Mouse (Mus musculus) adrenal gland, postnatal 4 days (tissue): Measurements from ENCODE around the gene Alpi. TPM values are rescaled to one million over a fixed set of nuclear protein-coding genes. Genes with fewer than 3 reads are reported as not detected.

Experiments used
- DNase-seq, 2 experiments: peaks; one replicate each; pipeline ENCODE4 v3.0.0; 2021 to 2022; ENCODE audit warnings: low spot score in 2 of 2, mixed read lengths in 2 of 2
- total RNA-seq, 2 experiments: library from RNA; stranded (reverse); gene quantifications; 2 replicates each; pipeline ENCODE4 v1.2.3; 2021

The Alpi gene
- total RNA-seq, 2 experiments from 2014 or later, result not detected

DNA sequence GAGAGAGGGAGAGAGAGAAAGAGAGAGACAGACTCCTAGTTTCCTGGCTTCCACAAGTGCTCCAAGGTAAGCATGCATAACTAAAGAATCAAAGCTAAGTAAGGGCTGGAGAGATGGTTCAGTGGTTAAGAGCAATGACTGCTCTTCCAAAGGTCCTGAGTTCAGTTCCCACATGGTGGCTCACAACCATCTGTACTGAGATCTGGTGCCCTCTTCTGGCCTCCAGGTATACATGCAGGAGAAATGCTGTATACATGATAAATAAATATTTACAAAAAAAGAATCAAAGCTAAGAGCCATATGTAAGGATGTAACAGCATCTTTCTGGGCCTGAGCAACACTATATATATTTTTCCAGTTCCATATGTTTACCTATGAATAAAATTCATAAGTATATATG, 40.5 kb downstream of the Alpi start:
- DNase-seq, result no peak

DNA sequence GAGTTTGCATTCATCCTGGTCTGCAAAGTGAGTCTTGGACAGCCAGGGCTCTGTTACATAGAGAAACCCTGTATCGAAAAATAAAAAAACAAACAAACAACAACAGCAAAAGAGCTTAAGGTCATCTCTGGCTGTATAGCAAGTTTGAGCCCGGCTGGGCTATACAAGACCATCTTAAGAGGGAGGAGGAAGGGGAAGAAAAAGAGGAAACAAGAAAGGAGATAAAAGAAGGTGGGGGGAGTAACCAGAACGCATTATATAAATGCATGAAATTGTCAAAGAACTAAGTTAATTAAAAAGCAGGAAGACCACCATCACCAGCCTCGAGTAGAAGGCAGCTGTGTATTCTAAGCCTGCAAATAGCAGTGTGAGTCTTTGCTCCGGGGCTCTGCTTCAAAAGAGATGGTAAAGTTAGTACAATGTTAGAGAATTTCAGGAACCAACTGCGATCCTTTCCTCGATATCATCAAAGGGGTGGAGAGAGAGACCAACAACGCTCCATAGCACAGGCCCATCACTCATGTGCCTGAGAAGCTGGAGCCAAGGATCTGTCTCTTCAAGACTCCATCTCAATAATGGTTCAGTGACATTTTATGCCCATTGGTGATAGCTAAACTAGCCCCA, 42.3 kb downstream of the Alpi start:
- DNase-seq, result no peak

DNA sequence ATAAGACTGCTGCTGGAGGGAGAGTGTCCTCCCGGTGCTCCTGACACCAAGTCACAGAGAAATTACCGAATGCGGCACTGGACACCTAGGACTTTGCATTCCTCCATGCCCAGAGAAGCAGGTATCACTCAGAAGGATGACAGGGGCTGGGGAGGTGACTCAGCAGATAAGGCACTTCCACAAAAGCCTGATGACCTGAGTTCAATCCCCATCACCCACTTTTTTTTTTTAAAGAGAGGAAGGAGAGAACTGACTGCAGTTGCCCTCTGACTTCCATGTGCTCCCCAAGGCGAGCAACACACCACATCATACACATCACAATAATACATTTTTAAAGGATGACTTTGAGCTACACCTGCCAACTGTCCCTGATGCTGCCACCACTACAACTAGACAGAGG, 44.3 kb downstream of the Alpi start:
- no peak for DNase-seq

DNA sequence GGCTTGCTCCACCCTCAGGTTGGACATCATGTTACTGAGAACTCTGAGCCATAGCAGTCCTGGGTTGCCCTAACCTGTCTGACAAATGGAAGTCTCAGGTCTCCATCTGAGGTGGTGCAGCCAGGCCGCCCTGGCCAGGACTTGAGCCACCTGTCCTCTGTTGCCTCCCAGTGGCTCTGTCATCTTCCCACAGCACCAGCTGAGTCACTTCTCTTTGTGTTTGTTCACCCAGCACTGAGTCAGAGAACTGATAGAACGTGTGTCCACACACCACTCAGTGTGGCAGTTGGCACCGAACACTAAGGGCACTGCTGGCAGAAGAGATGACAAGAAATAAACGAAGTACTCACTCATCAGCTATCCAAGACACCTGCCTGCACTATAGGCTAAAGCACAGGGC, 50.0 kb downstream of the Alpi start:
- DNase-seq, result no peak

DNA sequence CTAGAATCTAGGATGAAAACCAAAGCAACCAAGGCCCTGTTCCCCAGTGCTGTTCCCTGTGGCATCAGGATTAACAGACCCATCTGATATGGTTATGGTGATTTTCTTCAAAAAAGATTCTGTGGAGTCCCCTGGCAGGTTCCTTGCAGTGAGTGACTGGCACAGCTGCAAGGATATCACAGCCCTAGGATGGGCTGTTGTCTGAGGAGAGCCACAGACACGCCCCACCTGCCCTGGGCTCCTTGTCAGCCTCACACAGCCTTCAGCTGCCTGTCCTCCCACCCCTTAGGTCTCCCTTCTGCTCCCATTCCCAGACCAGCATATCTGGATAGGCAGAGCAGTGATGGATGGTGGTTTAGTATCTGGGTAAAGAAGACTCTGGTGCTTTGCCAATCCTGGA, 50.7 kb downstream of the Alpi start:
- DNase-seq, result no peak

DNA sequence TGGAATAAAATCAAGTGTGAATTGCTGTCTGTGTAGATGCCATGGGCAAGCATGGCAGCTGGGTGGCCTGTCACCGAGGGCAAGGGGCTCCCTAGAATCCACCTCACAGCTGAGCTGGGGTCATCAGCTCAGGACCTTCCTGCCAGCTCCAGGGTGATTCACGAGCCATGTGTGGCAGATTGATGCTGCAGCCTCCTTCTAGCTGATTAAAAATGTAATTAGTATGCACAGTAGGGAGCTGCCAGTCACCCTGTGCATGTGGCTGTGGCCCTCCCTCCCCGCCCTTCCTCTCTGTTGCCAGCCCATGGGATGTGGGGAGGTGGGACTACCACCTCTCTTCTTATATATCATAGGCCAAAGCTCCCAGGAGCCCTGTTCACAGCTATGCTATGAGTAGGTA, 51.3 kb downstream of the Alpi start:
- DNase-seq, result no peak

Other genes starting within 250 kb of the Alpi start
- gene Alppl2, start 11.7 kb downstream of the Alpi start, total RNA-seq, result not detected
- not detected for gene Akp3, start 23.4 kb upstream of the Alpi start, total RNA-seq
- gene Ecel1, start 54.9 kb upstream of the Alpi start, total RNA-seq, result 10 to 100 TPM in 1 of 2 experiments, 1 to 10 TPM in 1; 6.9 to 15.1 TPM
- gene Prss56, start 81.7 kb upstream of the Alpi start, total RNA-seq, result not detected
- under 1 TPM; 0.20 to 0.54 TPM for gene Chrnd, start 89.0 kb upstream of the Alpi start, total RNA-seq
- gene Chrng, start 103.1 kb upstream of the Alpi start, total RNA-seq, result under 1 TPM in 1 of 2 experiments, not detected in 1; 0.34 TPM
- gene Eif4e2, start 112.3 kb upstream of the Alpi start, total RNA-seq, result 100 to 1,000 TPM; 107 to 109 TPM
- gene Efhd1, start 162.8 kb upstream of the Alpi start, total RNA-seq, result 100 to 1,000 TPM; 201 to 207 TPM
- gene Gigyf2, start 225.4 kb upstream of the Alpi start, total RNA-seq, result 10 to 100 TPM; 73.9 to 84.0 TPM